Mouse (Mus musculus) neural tube, embryonic 11.5 days (tissue): ENCODE measurements around the gene Alpl. TPM values are rescaled to one million over a fixed set of nuclear protein-coding genes. Genes with fewer than 3 reads are reported as not detected.
A peak's percentile ranks its signal among the peaks of the same experiment; 100 is the strongest.

Source experiments
- ATAC-seq: fragments of 200-750 bp; cut with Nextera tagmentation; 2 replicates; pipeline ENCODE4 v1.8.0; 2017; ENCODE audit warnings: moderate number of reproducible peaks, mild to moderate bottlenecking, moderate TSS enrichment, moderate library complexity; ENCODE audit not compliant: insufficient read depth, low FRiP score, low TSS enrichment
- DNase-seq: peaks from one replicate; pipeline ENCODE4 v3.0.0-alpha.2; 2015; ENCODE audit warnings: low spot score
- H3K27ac ChIP-seq: fragments of 300-500 bp; sonication (generic); 2 replicates; pipeline ENCODE4 v1.5.1; 2014; ENCODE audit warnings: low read depth, mild to moderate bottlenecking, low read length
- H3K27me3 ChIP-seq: fragments of 300-500 bp; sonication (generic); 2 replicates; pipeline ENCODE4 v1.6.1; 2014; ENCODE audit warnings: mild to moderate bottlenecking, low read length, mixed read lengths; ENCODE audit not compliant: control insufficient read depth, insufficient read depth
- H3K36me3 ChIP-seq: fragments of 300-500 bp; sonication (generic); 2 replicates; pipeline ENCODE4 v1.6.1; 2014; ENCODE audit warnings: mild to moderate bottlenecking, low read length, moderate library complexity, mixed read lengths; ENCODE audit not compliant: control insufficient read depth, insufficient read depth
- H3K4me1 ChIP-seq: fragments of 300-500 bp; sonication (generic); 2 replicates; pipeline ENCODE4 v1.6.1; 2014; ENCODE audit warnings: low read length, mixed read lengths; ENCODE audit not compliant: control insufficient read depth, insufficient read depth
- H3K4me2 ChIP-seq: fragments of 300-500 bp; sonication (generic); 2 replicates; pipeline ENCODE4 v1.6.1; 2014; ENCODE audit warnings: low read depth, mild to moderate bottlenecking, moderate library complexity
- H3K4me3 ChIP-seq: fragments of 300-500 bp; sonication (generic); 2 replicates; pipeline ENCODE4 v1.5.1; 2014; ENCODE audit warnings: low read depth, low read length
- H3K9ac ChIP-seq: fragments of 300-500 bp; sonication (generic); 2 replicates; pipeline ENCODE4 v1.6.1; 2014; ENCODE audit warnings: mild to moderate bottlenecking, low read length
- H3K9me3 ChIP-seq: fragments of 300-500 bp; sonication (generic); 2 replicates; pipeline ENCODE4 v1.6.1; 2016; ENCODE audit warnings: low read length; ENCODE audit not compliant: control insufficient read depth
- WGBS: fragments of 180-500 bp; shearing (Covaris S2); extraction: QIAGEN DNeasy Blood & Tissue Kit; methylation state at CpG from one replicate; pipeline ENCODE4 v1.1.7; 2014; 5-methylcytosine and 5-hydroxymethylcytosine counted together
- polyA plus RNA-seq: library from polyadenylated mRNA; unstranded; fragments of >200 nt; fragmentation: Nextera tagmentation; extraction: Ambion mirVana; gene quantifications from 2 replicates; pipeline ENCODE4 v1.2.1, GENCODE M21; 2014

The Alpl gene
- 8.2 and 12.3 TPM in 2 replicates for polyA plus RNA-seq

DNA sequence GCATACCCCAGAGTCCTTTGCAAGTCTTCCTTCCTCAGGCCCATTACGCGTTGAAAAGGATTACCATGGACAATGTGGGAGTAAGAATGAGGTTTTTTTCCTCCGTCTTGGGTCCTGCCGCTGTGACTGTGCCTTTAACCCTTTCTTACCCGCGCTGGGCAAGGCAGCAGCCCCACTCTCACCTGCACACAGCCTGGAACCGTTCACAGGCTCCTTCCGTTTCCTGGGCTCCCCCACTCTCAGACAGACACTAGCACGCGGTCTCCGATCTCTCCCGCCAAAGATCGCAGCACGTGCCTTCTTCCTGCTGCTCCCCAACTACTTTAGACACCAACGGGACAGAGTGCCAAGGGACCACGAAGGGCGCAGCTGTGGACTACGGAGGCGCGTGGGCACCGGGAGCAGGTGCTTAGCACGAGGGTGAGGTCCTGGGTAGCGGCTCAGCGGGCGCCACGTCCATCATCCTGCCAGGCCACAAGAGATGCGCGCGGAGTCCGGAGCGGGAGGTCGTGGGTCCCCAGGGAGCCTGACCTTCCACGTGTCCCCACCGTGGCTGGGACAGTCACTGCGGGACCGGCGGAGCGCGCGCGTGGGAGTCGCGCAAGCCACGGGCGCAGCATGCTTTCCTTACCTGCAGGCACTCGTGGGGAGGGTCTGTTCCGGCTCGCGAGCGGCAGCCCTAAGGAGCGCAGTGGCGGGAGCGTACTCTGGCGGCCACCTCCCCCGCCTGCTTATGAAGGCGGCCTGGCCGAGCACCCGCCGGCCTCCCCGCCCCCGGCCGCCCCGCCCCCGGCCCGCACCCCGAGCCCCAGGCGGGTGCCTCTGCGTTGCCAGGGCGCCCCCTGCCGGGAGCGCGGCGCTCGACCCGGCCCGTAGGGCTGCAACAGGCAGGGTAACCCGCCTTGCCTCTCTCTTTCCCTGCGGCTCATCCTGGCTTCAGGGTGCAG is at the start of gene Alpl:
Gene Alpl, minus strand, starts transcription at position 774 of the 947 bp plus-strand sequence.
- 1% methylated on average over 75 of the region's 78 CpGs for WGBS
- Histone ChIP-seq H3K27me3 (0 out of 2 replicates have a peak, but pooled peaks cover 5% of the 10 kb centered on the region), H3K4me3 (peak within 1 kb of the TSS; percentile 39), H3K36me3 (no peaks in the 10 kb centered on the region), H3K4me2 (peak within 1 kb of the TSS; percentile 77), H3K27ac (no peak within 1 kb of the TSS), H3K4me1 (peaks cover 6% of the 10 kb centered on the region), H3K9me3 (no peaks in the 10 kb centered on the region), H3K9ac (peak within 1 kb of the TSS; percentile 38)
- peak; percentile 86 for DNase-seq
- ATAC-seq = peak; percentile 72

DNA sequence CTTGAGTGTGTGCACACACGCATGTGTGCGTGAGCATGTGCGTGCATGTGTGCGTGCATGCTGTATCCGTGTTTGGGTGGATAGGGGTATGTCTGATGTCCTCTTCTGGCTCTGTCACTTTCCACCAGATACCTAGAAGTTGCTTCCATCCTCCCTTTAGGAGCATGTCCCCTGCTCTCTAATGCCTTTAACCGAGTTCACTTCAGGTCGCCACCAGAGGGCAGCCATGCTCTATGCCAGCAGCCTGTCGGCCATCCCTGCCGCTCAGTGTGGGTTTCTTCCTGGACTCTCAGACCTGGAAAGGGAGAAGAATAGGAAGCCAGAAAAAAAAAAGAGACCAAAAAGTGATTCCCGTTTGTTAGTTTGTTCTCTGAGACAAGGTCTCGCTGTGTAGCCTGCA is 48.5 kb upstream of the Alpl start:
- Histone ChIP-seq H3K4me2 (no peak overlapping the region), H3K9me3 (no peaks in the 10 kb centered on the region), H3K27me3 (no peaks in the 10 kb centered on the region), H3K9ac (no peak overlapping the region), H3K4me1 (no peaks in the 10 kb centered on the region), H3K4me3 (no peak overlapping the region), H3K36me3 (no peaks in the 10 kb centered on the region), H3K27ac (no peak overlapping the region)
- peak; percentile 81 for DNase-seq
- ATAC-seq = no peak
- WGBS = 23% methylated on average over 11 of the region's 11 CpGs

DNA sequence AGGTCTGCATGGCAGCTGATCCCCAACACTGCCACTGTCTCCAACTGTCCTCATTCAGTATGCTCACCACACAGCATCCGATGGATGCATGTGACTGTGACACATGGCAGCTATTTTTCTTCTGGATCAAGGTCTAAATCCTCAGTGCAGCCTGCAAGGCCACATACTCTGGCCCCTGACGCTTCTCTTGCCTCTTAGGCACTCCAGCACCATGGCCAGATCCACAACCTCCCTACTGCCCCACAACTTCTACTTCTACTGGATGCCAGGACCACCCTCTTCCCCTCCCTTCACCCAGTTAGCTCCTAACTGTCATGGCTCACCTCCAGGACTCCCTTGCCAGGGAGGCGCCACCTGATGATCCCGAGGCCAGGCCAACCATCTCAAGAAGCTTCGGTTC is 43.3 kb upstream of the Alpl start:
- Histone ChIP-seq H3K4me1 (no peaks in the 10 kb centered on the region), H3K27ac (no peak overlapping the region), H3K36me3 (no peaks in the 10 kb centered on the region), H3K4me3 (no peak overlapping the region), H3K27me3 (no peaks in the 10 kb centered on the region), H3K9me3 (no peaks in the 10 kb centered on the region), H3K9ac (no peak overlapping the region), H3K4me2 (no peak overlapping the region)
- WGBS = 91% methylated on average over 5 of the region's 5 CpGs
- DNase-seq (no peak), ATAC-seq (no peak)

DNA sequence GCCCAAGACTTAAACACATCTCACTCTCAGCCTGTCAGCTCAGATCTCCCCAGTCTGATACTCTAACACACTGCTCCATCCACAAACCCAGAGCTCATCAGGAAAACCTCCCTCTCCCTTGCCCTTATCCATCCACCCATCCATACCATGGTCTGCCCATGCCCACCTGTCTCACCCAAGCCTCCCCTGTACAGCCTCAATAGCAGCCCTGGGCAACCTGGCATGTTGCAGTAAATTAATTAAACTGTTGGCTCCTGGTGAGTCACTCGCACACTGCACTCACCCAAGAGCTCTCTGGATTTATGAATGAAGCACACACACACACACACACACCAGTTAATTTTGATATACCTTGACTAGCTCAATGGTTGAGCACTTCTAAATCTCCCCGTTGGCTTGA is 42.6 kb upstream of the Alpl start:
- no peak for DNase-seq
- 96% methylated on average over 2 of the region's 2 CpGs for WGBS
- H3K27me3 ChIP-seq = no peaks in the 10 kb centered on the region

DNA sequence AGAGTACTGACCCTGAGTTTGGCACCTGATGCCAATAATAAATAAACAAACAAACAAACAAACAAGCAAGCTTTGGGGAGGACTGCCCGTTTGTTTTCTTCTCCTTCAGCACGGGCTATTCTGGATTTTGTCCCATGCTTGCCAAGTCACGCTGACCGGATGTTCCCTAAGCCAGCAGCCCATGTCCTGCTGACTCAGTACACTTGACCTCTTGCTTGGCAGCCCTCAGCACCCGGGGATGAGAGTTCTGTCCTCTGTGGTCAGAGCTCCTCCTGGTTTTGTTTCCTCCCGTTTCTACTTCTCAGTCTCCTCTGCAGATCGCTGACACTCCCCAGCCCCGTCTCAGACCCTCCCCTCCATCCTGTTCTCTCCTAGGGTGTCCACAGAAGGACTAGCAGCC is 41.6 kb upstream of the Alpl start:
- Histone ChIP-seq H3K4me3 (no peak overlapping the region), H3K36me3 (no peaks in the 10 kb centered on the region), H3K27ac (no peak overlapping the region), H3K27me3 (no peaks in the 10 kb centered on the region), H3K4me2 (no peak overlapping the region), H3K4me1 (no peaks in the 10 kb centered on the region), H3K9ac (no peak overlapping the region), H3K9me3 (no peaks in the 10 kb centered on the region)
- no peak for ATAC-seq
- DNase-seq = no peak
- 92% methylated on average over 8 of the region's 8 CpGs for WGBS

More for the DNA sequence above, 42.6 kb upstream of the Alpl start:
- Histone ChIP-seq H3K27ac (no peak overlapping the region), H3K4me3 (no peak overlapping the region), H3K9ac (no peak overlapping the region), H3K36me3 (no peaks in the 10 kb centered on the region), H3K9me3 (no peaks in the 10 kb centered on the region), H3K4me2 (no peak overlapping the region), H3K4me1 (no peaks in the 10 kb centered on the region)
- no peak for ATAC-seq

DNA sequence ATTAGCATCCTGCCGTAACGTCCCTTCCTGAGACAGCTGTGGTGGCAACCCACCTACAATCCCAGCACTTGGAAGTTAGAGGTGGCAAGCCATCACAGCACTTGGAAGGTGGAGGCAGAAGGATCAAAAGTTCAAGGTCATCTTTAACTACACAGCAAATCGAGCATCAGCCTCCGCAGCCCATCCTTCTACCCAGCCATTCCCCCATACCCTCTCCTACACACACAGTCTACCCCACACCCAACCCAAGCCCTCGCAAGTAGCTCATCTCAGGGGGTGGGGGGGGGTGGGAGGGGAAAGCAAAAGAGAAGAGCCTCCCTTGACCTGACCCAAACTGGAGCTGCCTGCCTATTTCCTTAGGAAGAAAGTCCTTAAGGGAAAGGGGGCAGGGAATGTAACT is 40.6 kb upstream of the Alpl start:
- H3K27ac ChIP-seq = no peak overlapping the region
- H3K36me3 ChIP-seq = no peaks in the 10 kb centered on the region
- no peaks in the 10 kb centered on the region for H3K27me3 ChIP-seq
- WGBS = 92% methylated on average over 5 of the region's 5 CpGs
- no peak overlapping the region for H3K4me2 ChIP-seq
- H3K4me3 ChIP-seq = no peak overlapping the region
- H3K4me1 ChIP-seq = no peaks in the 10 kb centered on the region
- ATAC-seq = no peak
- no peak overlapping the region for H3K9ac ChIP-seq
- no peaks in the 10 kb centered on the region for H3K9me3 ChIP-seq
- DNase-seq = no peak

DNA sequence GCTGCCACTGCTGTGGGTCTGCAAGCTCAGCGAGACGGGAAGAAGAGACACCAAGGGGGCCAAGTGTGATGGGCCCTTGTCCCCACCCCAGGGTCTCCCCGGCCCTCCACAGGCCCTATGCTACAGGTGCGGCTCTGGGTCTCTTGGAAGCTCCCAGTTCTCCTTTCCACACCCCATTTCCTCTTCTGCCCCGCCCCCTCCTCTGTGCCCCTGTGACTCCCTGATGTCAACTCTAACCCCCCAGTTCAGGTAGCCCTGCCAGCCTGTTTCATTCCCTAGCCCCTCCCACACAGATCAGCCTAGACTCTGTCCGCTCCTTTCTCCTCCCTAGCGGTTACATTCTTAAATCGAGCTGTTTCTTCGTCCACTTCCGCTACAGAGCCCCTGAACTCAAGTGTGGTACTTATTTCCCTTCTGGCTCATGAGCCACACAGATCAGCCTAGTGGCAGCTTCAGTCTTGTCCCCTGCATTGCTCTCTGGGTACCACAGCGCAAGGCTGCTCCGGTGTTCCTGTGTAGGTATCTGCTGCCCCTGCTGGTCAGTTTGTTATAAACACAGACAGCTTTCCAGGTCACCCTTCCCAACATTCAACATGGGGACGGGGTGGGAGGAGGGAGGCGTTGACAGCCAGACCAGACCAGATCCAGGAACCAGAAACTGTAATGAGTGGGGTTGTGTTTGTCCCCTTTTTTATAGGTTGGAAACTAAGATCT is 39.6 kb upstream of the Alpl start:
- H3K27ac ChIP-seq = no peak overlapping the region
- H3K9me3 ChIP-seq = no peaks in the 10 kb centered on the region
- WGBS = 13% methylated on average over 14 of the region's 14 CpGs
- H3K4me3 ChIP-seq = no peak overlapping the region
- ATAC-seq (peak; percentile 67), DNase-seq (peak; percentile 86)
- no peak overlapping the region for H3K9ac ChIP-seq
- no peaks in the 10 kb centered on the region for H3K27me3 ChIP-seq
- H3K4me2 ChIP-seq = peak overlapping the region; percentile 17; the same call in 1 of the 2 replicates
- H3K4me1 ChIP-seq = no peaks in the 10 kb centered on the region
- H3K36me3 ChIP-seq = no peaks in the 10 kb centered on the region

DNA sequence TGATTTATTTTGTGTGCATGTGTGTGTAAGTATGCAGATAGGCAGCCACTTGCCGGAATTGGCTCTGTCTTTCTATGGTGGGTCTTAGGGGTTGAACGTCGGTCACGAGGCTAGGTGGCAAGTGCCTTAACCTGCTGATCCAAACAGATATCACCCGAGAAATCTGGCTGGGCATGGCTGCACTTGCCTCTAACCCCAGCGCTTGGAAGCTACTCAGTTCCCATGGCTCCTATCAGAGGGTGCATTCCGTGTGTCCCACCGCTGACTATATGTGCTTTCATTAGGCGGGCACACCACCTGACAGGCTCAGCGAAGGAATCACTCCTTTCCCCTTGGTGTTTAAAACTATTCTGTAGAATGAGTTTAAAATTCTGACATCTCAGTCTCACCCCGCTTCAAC is 35.4 kb upstream of the Alpl start:
- Histone ChIP-seq H3K27me3 (no peaks in the 10 kb centered on the region), H3K9me3 (no peaks in the 10 kb centered on the region), H3K4me2 (no peak overlapping the region), H3K4me1 (no peaks in the 10 kb centered on the region), H3K27ac (no peak overlapping the region), H3K36me3 (no peaks in the 10 kb centered on the region), H3K9ac (no peak overlapping the region), H3K4me3 (no peak overlapping the region)
- DNase-seq = no peak
- no peak for ATAC-seq
- 88% methylated on average over 11 of the region's 11 CpGs for WGBS
